Mouse (Mus musculus) myocyte (in vitro differentiated cells): ENCODE data around the gene Nfia. TPM values are rescaled to one million over a fixed set of nuclear protein-coding genes. Genes with fewer than 3 reads are reported as not detected.

ENCODE experiments used
- H3K27me3 ChIP-seq: one replicate; pipeline ENCODE4 v1.6.1; 2011; ENCODE audit not compliant: control insufficient read depth, insufficient read depth, insufficient read length
- H3K36me3 ChIP-seq: one replicate; pipeline ENCODE4 v1.6.1; 2011; ENCODE audit not compliant: control insufficient read depth, insufficient read depth
- H3K4me2 ChIP-seq: one replicate; pipeline ENCODE4 v1.6.1; 2011; ENCODE audit warnings: low read depth, control low read depth
- H3K4me3 ChIP-seq: one replicate; pipeline ENCODE4 v1.5.1; 2011; ENCODE audit warnings: mild to moderate bottlenecking, control low read depth, moderate library complexity
- H3K79me2 ChIP-seq: one replicate; pipeline ENCODE4 v1.6.1; 2011; ENCODE audit not compliant: control insufficient read depth, insufficient read depth
- H3ac ChIP-seq: one replicate; pipeline ENCODE4 v1.6.1; 2011; ENCODE audit not compliant: control insufficient read depth, insufficient read length
- CEBPB ChIP-seq: IDR thresholded peaks from 2 replicates; pipeline ENCODE4 v1.6.1; 2011; ENCODE audit warnings: mild to moderate bottlenecking, moderate library complexity; ENCODE audit not compliant: poor library complexity, insufficient read depth, severe bottlenecking
- E2F4 ChIP-seq: IDR thresholded peaks from one replicate; pipeline ENCODE4 v1.6.1; 2011; ENCODE audit warnings: mild to moderate bottlenecking, control low read depth, moderate library complexity; ENCODE audit not compliant: insufficient read depth
- MAX ChIP-seq: IDR thresholded peaks from one replicate; pipeline ENCODE4 v1.6.1; 2011; ENCODE audit warnings: low read depth, mild to moderate bottlenecking, control low read depth
- MYOD1 ChIP-seq, 3 experiments: IDR thresholded peaks; one replicate each; pipeline ENCODE4 v1.6.1; 2011; ENCODE audit warnings: control low read depth in 2 of 3, low read depth in 2 of 3, mild to moderate bottlenecking in 2 of 3, moderate library complexity in 1 of 3; ENCODE audit not compliant: insufficient read length in 2 of 3, control insufficient read depth in 1 of 3
- MYOG ChIP-seq, 3 experiments: IDR thresholded peaks; one replicate each; pipeline ENCODE4 v1.6.1; 2011; ENCODE audit warnings: control low read depth in 2 of 3, low read depth in 2 of 3, mild to moderate bottlenecking in 2 of 3; ENCODE audit not compliant: insufficient read length in 2 of 3, control insufficient read depth in 1 of 3, insufficient read depth in 1 of 3
- POLR2A ChIP-seq: IDR thresholded peaks from one replicate; pipeline ENCODE4 v1.6.1; 2011; ENCODE audit warnings: low read depth, mild to moderate bottlenecking, control low read depth, moderate library complexity; ENCODE audit not compliant: insufficient read length
- POLR2AphosphoS2 ChIP-seq: IDR thresholded peaks from one replicate; pipeline ENCODE4 v1.6.1; 2011; ENCODE audit warnings: low read depth, control low read depth; ENCODE audit not compliant: insufficient read length
- REST ChIP-seq: IDR thresholded peaks from one replicate; pipeline ENCODE4 v1.6.1; 2011; ENCODE audit warnings: mild to moderate bottlenecking, control low read depth, moderate library complexity; ENCODE audit not compliant: insufficient read depth, insufficient read length
- SRF ChIP-seq: IDR thresholded peaks from one replicate; pipeline ENCODE4 v1.6.1; 2011; ENCODE audit warnings: low read depth; ENCODE audit not compliant: control insufficient read depth, insufficient read length
- TCF12 ChIP-seq: IDR thresholded peaks from one replicate; pipeline ENCODE4 v1.6.1; 2011; ENCODE audit warnings: mild to moderate bottlenecking, control low read depth; ENCODE audit not compliant: poor library complexity, insufficient read depth, severe bottlenecking
- TCF3 ChIP-seq: IDR thresholded peaks from one replicate; pipeline ENCODE4 v1.6.1; 2011; ENCODE audit warnings: low read depth, control low read depth; ENCODE audit not compliant: insufficient read length
- USF1 ChIP-seq: IDR thresholded peaks from one replicate; pipeline ENCODE4 v1.6.1; 2011; ENCODE audit warnings: low read depth, mild to moderate bottlenecking, control low read depth, moderate library complexity
- polyA plus RNA-seq: library from polyadenylated mRNA; unstranded; fragments of >200 nt; fragmentation: generic; extraction: Trizol; gene quantifications from one replicate; pipeline ENCODE4 v1.2.1, GENCODE M21; 2012; ENCODE audit warnings: missing spikeins

Nfia gene
- polyA plus RNA-seq, 1 experiment: 0.25 TPM

DNA sequence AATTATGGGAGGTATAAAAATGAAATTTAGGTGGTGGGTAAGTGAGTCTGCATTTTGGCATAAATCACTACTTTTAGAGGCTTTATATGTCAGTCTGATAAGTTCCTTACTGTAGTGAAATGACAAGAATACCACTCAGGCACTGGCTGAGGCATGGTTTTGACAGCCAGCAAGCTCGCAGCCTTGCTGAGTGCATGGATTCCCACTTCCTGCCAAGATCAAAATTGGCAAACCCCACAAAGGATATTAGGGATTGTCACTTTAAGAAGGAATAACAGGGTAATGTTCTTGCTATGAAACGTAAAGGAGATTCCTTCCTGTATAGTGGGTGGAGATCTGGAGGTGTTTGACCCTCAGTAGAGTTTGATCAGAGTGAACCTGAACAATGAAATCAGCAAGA lies 32.7 kb downstream of the Nfia start:
- H3K4me3 ChIP-seq: no peak overlapping the region
- TF ChIP-seq REST: no peak
- no peak for TF ChIP-seq TCF3
- TF ChIP-seq USF1: no peak
- TF ChIP-seq MYOG (IDR thresholded peaks at IDR 0.05; ENCODE audit: control insufficient read depth in 1 of 3, insufficient read depth in 1 of 3, insufficient read length in 2 of 3, low read depth in 2 of 3): no peak
- TF ChIP-seq TCF12: no peak
- TF ChIP-seq E2F4: no peak
- no peak for TF ChIP-seq POLR2AphosphoS2
- TF ChIP-seq MAX: no peak
- no peak overlapping the region for H3ac ChIP-seq
- no peaks in the 10 kb centered on the region for H3K27me3 ChIP-seq
- no peaks in the 10 kb centered on the region for H3K36me3 ChIP-seq
- H3K4me2 ChIP-seq: no peak overlapping the region
- H3K79me2 ChIP-seq: no peaks in the 10 kb centered on the region

DNA sequence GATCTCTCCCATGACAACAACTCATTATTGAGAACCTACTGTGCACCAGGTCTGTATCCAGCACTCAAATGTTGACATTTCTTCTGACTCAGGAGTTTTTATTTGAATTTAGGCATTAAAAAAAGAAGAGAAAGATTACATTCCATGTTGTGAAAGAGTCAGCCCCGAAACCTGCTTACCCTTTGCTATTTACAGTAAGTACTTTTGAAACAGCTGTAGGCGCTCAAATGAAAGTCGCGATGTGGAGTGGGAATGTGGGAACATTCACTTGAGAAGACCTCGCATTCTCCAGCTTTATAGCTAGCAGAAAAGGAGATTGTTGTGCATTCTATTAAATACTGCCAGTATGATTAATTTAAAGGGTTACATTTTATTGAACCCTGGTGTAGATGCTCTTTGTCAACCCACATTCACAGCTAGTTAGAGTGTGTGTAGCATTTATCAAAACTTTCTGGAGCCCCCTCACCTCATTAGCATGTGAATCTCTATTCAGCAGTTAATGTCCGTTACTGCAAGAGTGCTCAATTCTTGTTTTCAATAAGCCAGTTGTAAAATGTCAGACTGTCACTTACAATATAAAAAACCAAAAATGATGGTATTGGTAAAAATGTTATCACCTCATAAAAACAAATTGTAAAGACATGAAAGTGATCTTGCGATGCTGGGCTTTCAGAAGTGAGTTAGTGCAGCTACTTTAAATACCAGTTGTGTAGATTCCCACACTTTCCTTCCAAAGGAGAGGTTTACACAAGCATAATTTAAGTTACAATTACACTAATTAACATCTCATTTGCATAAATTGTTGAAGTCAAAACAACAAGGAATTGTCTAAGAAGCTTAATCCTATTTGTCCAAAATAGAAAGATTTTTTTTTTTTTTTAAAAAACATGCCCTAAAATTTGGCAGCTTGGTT lies 33.6 kb downstream of the Nfia start:
- H3K36me3 ChIP-seq: no peaks in the 10 kb centered on the region
- no peak overlapping the region for H3K4me3 ChIP-seq
- no peak overlapping the region for H3ac ChIP-seq
- H3K4me2 ChIP-seq: no peak overlapping the region
- H3K27me3 ChIP-seq: no peaks in the 10 kb centered on the region
- TF ChIP-seq TCF12 (no peak), REST (no peak), USF1 (no peak), TCF3 (no peak), CEBPB (no peak), MAX (no peak), E2F4 (no peak), SRF (no peak), POLR2A (no peak), MYOG (IDR thresholded peaks at IDR 0.05; ENCODE audit: control insufficient read depth in 1 of 3, insufficient read depth in 1 of 3, insufficient read length in 2 of 3, low read depth in 2 of 3) (no peak), POLR2AphosphoS2 (no peak), MYOD1 (IDR thresholded peaks at IDR 0.05; ENCODE audit: control insufficient read depth in 1 of 3, insufficient read length in 2 of 3, low read depth in 2 of 3) (no peak)
- no peaks in the 10 kb centered on the region for H3K79me2 ChIP-seq

DNA sequence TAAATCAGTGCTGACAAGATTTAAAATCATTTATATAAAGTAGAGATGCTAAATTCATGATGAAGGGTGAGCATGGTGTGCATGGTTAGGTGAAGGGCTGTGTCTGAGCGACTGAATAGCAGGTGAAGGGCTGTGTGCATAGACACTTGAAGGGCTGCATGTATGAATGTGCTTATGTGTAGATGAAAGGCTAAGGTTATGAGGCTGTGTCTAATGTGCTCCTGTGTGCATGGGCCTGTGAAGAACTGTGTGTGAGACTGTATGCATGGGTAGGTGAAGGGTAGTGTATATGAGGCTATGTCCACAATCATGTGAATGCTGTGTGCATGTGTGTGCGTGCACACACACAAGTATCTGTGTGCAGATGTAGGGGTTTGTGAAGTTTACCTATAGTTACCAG lies 34.4 kb downstream of the Nfia start:
- Histone ChIP-seq H3K4me3 (no peak overlapping the region), H3K36me3 (no peaks in the 10 kb centered on the region), H3K27me3 (no peaks in the 10 kb centered on the region), H3K4me2 (no peak overlapping the region), H3K79me2 (no peaks in the 10 kb centered on the region), H3ac (no peak overlapping the region)
- TF ChIP-seq MAX: no peak
- no peak for TF ChIP-seq USF1
- no peak for TF ChIP-seq POLR2AphosphoS2
- no peak for TF ChIP-seq SRF
- no peak for TF ChIP-seq TCF12
- no peak for TF ChIP-seq REST
- no peak for TF ChIP-seq E2F4

DNA sequence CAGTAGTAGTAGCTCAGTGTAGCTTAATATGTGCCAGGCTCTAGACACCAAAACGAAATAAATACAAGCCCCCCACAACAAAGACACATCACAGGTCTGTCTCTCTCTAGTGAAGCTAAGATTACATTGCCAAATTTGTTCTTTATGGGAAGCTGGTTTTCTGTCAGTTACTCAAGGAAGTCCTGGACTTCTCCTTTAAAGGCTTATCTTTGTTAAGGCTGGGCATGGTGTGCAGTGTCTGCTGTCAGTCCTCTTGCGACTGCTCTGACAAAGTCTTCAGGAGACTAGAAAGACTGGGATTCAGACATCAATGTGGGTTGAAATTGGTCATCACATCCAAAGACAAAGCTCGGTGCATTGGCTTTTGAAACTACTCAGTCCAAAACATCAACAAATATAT lies 36.4 kb downstream of the Nfia start:
- H3ac ChIP-seq: no peak overlapping the region
- no peaks in the 10 kb centered on the region for H3K79me2 ChIP-seq
- no peak for TF ChIP-seq TCF3
- no peak for TF ChIP-seq MAX
- TF ChIP-seq SRF: no peak
- H3K36me3 ChIP-seq: no peaks in the 10 kb centered on the region
- H3K27me3 ChIP-seq: no peaks in the 10 kb centered on the region
- no peak overlapping the region for H3K4me3 ChIP-seq
- no peak overlapping the region for H3K4me2 ChIP-seq

DNA sequence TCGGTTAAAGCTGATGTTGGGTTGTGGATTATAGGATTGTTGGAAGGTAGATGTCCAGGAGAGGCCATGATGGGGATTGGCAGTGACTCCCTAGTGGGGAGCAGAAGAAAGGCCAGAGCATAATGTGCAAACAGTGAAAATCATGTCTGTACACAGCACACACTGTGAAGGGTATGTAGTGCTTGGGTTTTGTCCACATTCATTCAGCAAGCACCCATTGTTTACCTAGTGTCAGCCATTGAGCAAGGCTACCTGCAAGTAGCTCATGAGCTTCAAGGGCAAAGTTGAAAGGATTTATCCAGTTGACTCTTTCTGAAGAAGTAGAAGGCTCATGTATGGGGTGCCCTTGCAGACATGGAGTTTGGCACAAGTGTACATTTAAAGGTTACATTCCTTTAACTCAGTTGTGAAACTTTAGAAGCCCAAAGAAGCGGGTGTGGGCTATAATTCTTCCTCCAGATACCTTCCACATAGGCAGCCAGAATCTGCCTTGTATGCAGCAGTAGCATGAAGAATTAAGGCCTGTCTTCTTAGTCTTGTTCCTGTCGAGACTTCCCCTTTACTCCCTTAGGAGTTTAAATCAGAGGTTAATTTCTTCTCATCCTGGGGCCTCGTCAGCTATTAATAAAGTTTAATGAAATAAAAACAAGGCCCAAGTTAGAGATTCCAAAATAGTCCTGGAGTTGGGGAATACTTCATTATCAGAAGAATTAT lies 37.2 kb downstream of the Nfia start:
- H3K27me3 ChIP-seq: no peaks in the 10 kb centered on the region
- TF ChIP-seq MAX (no peak), TCF3 (no peak), CEBPB (no peak), E2F4 (no peak), MYOD1 (IDR thresholded peaks at IDR 0.05; ENCODE audit: control insufficient read depth in 1 of 3, insufficient read length in 2 of 3, low read depth in 2 of 3) (no peak), MYOG (IDR thresholded peaks at IDR 0.05; ENCODE audit: control insufficient read depth in 1 of 3, insufficient read depth in 1 of 3, insufficient read length in 2 of 3, low read depth in 2 of 3) (no peak), POLR2A (no peak), SRF (no peak), TCF12 (no peak), REST (no peak), POLR2AphosphoS2 (no peak), USF1 (no peak)
- no peaks in the 10 kb centered on the region for H3K79me2 ChIP-seq
- H3K36me3 ChIP-seq: no peaks in the 10 kb centered on the region
- H3K4me3 ChIP-seq: no peak overlapping the region
- H3K4me2 ChIP-seq: no peak overlapping the region
- no peak overlapping the region for H3ac ChIP-seq
